Mouse (Mus musculus): ENCODE measurements around the gene Card10.

Card10 gene

GRCm38 (mm10) chr15:78834233-78835005 lies 31.6 kb upstream of the Card10 start:
- no peak for DNase-seq (ENCODE audit: low spot score)

- no peak for DNase-seq (ENCODE audit: low spot score)
These were observed 30.7 kb upstream of the Card10 start for GRCm38 (mm10) chr15:78833582-78833981.

- DNase-seq (ENCODE audit: low spot score) = no peak
These were observed 29.9 kb upstream of the Card10 start for GRCm38 (mm10) chr15:78832701-78833123.

- DNase-seq (ENCODE audit: low spot score) = no peak
These were observed 29.1 kb upstream of the Card10 start for GRCm38 (mm10) chr15:78831720-78832657.

- DNase-seq (ENCODE audit: low spot score) = no peak
These were observed 28.2 kb upstream of the Card10 start for GRCm38 (mm10) chr15:78830742-78831719.

GRCm38 (mm10) chr15:78829636-78830035 lies 26.8 kb upstream of the Card10 start:
- DNase-seq (ENCODE audit: low spot score) = no peak

- no peak for DNase-seq (ENCODE audit: low spot score)
These were observed 25.5 kb upstream of the Card10 start for GRCm38 (mm10) chr15:78828315-78828714.

- no peak for DNase-seq (ENCODE audit: low spot score)
These were observed 23.7 kb upstream of the Card10 start for GRCm38 (mm10) chr15:78826213-78827204.

GRCm38 (mm10) chr15:78816074-78816391 lies 13.2 kb upstream of the Card10 start:
- DNase-seq (ENCODE audit: low spot score) = no peak

GRCm38 (mm10) chr15:78815314-78816073 lies 12.7 kb upstream of the Card10 start:
- no peak for DNase-seq (ENCODE audit: low spot score)

GRCm38 (mm10) chr15:78813603-78814002 lies 10.8 kb upstream of the Card10 start:
- no peak for DNase-seq (ENCODE audit: low spot score)

- no peak for DNase-seq (ENCODE audit: low spot score)
These were observed 7.3 kb upstream of the Card10 start for GRCm38 (mm10) chr15:78810146-78810545.

GRCm38 (mm10) chr15:78809739-78810138 lies 6.9 kb upstream of the Card10 start:
- DNase-seq (ENCODE audit: low spot score) = no peak

- DNase-seq (ENCODE audit: low spot score) = no peak
These were observed 6.1 kb upstream of the Card10 start for GRCm38 (mm10) chr15:78808980-78809379.

GRCm38 (mm10) chr15:78807141-78807540 lies 4.3 kb upstream of the Card10 start:
- no peak for DNase-seq (ENCODE audit: low spot score)

GRCm38 (mm10) chr15:78806614-78807013 lies 3.8 kb upstream of the Card10 start:
- DNase-seq (ENCODE audit: low spot score) = no peak

GRCm38 (mm10) chr15:78805351-78805750 lies 2.5 kb upstream of the Card10 start:
- no peak for DNase-seq (ENCODE audit: low spot score)

- DNase-seq (ENCODE audit: low spot score) = no peak
These were observed 1.5 kb upstream of the Card10 start for GRCm38 (mm10) chr15:78804326-78804725.

GRCm38 (mm10) chr15:78803499-78803900 lies 658 bp upstream of the Card10 start:
- DNase-seq (ENCODE audit: low spot score) = no peak
